Mouse (Mus musculus) liver, embryonic 14.5 days (tissue): ENCODE measurements at regions not wholly inside any gene's neighbourhood (a gene's known extent, or its start where the extent isn't known, plus 50 kb on each side); places are given as distances from the start of the nearest gene placed in this dataset.

Experiments used
- CTCF ChIP-seq: IDR thresholded peaks from 2 replicates; pipeline ENCODE4 v1.5.1; 2016; ENCODE audit warnings: antibody characterized with exemption, low read depth, control low read depth
- EP300 ChIP-seq: IDR thresholded peaks from 2 replicates; pipeline ENCODE4 v1.6.1; 2016; ENCODE audit warnings: antibody characterized with exemption, low read depth

DNA sequence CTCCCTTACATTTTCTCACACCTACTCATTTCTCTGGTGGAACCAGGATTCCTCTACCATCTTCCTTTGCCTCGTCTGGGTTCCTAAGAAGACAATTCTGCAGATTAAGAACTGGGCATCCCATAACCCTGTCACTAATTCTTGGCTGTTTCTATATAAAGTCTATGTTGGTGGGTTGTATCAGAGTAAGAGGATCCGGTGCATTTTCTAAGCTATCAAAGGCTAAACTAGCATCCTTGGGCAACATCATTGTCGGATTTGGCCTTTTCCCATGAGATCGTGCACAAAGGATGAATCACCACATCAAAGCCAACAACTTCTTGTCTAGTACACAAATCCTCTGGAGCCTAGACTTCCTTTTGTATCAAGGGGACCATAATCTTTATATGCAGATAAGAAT, 137.3 kb downstream of the Tgfb2 start:
- TF ChIP-seq CTCF, result no peak
- TF ChIP-seq EP300, result no peak
